Mouse (Mus musculus) small intestine, adult 2 months (tissue): ENCODE data around the gene Ipcef1. TPM values are rescaled to one million over a fixed set of nuclear protein-coding genes. Genes with fewer than 3 reads are reported as not detected.

Experiments
- H3K27ac ChIP-seq: fragments of 200-500 bp; 2 replicates; pipeline ENCODE4 v1.5.1; 2012; ENCODE audit warnings: low read depth, low read length, control low read depth, inconsistent platforms; ENCODE audit not compliant: insufficient read depth
- H3K27me3 ChIP-seq: fragments of 200-500 bp; 2 replicates; pipeline ENCODE4 v1.6.1; 2012; ENCODE audit warnings: mild to moderate bottlenecking, moderate library complexity, low read length, inconsistent platforms; ENCODE audit not compliant: control insufficient read depth, insufficient read depth
- H3K36me3 ChIP-seq: fragments of 200-500 bp; 2 replicates; pipeline ENCODE4 v1.6.1; 2012; ENCODE audit warnings: mild to moderate bottlenecking, low read length, control low read depth, inconsistent platforms; ENCODE audit not compliant: control insufficient read depth, insufficient read depth
- H3K4me1 ChIP-seq: fragments of 200-500 bp; 2 replicates; pipeline ENCODE4 v1.6.1; 2012; ENCODE audit warnings: low read length, inconsistent platforms, mixed read lengths; ENCODE audit not compliant: control insufficient read depth, insufficient read depth, insufficient read length
- H3K4me3 ChIP-seq: fragments of 200-500 bp; 2 replicates; pipeline ENCODE4 v1.5.1; 2012; ENCODE audit warnings: low read depth, mild to moderate bottlenecking, control low read depth, inconsistent platforms, low read length, moderate library complexity
- CTCF ChIP-seq: fragments of 200-500 bp; IDR thresholded peaks from 2 replicates; pipeline ENCODE4 v1.5.1; 2012; ENCODE audit warnings: low read depth, mild to moderate bottlenecking, control low read depth, inconsistent platforms, low read length, moderate library complexity, mixed read lengths; ENCODE audit not compliant: insufficient replicate concordance, insufficient read length; ENCODE audit errors: extremely low read depth
- POLR2A ChIP-seq: fragments of 200-500 bp; IDR thresholded peaks from 2 replicates; pipeline ENCODE4 v1.6.1; 2012; ENCODE audit warnings: low read depth, mild to moderate bottlenecking, control low read depth, inconsistent platforms, low read length, moderate library complexity
- WGBS: fragments of 180-500 bp; shearing (Covaris S2); methylation state at CpG from one replicate; pipeline ENCODE4 v1.1.7; 2018; 5-methylcytosine and 5-hydroxymethylcytosine counted together
- polyA plus RNA-seq: library from polyadenylated mRNA; depleted of rRNA; stranded (reverse); fragments of >200 nt; gene quantifications from 2 replicates; pipeline ENCODE4 v1.2.3, GENCODE M21; 2012

Gene Ipcef1
- polyA plus RNA-seq, 1 experiment, result 0.19 TPM

DNA sequence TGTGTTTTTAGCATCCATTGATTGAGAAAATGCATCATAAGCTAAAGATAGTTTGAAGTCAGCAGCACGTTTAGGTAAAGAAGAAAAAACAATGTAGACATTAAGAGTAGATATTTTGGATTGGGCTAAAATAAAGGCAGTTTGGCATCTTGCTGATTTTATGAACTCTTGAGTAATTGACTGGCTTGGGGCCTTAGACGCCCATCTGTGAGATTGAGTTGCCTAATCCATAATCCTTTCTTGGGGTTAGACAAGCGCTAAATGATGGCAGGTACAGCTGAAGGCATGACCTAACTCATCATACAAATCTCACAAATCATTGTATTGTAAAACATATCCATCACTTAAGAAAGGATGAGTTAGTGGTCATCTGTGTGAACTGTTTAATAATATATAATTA, 52.9 kb downstream of the Ipcef1 start:
- WGBS, result 84% methylated on average over 3 of the region's 3 CpGs
- TF ChIP-seq POLR2A, result no peak
- Histone ChIP-seq H3K27ac (no peak overlapping the region), H3K36me3 (no peaks in the 10 kb centered on the region), H3K27me3 (no peaks in the 10 kb centered on the region), H3K4me1 (no peaks in the 10 kb centered on the region), H3K4me3 (no peak overlapping the region)

DNA sequence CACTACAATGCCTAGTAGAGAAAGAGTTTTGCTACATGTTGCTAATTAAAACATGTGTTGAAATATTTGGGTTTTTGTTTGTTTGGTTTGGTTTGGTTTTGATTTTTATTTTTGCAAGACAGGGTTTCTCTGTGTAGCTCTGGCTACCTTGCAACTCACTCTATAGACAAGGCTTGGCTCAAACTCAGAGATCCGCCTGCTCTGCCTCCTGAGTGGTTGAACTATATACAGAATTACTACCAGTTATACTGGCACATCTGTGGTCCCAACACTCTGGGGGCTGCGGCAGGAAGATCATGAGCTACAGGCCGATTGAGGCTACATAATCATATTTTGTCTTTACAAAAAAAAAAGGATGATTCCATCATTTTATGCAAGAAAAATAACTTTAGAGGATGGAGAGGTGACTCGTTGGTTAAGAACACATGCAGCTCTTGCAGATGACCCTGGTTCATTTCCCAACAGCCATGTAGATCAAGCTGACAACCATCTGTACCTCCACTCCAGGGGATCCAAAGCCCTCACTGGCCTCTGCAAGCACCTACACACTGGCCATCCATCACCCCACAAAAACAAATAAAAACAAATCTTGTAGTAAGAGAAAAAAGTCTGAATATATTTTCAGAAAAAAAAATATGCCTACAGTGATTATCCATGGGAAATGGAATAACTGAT, 53.6 kb downstream of the Ipcef1 start:
- H3K36me3 ChIP-seq, result no peaks in the 10 kb centered on the region
- H3K4me1 ChIP-seq, result no peaks in the 10 kb centered on the region
- TF ChIP-seq POLR2A (no peak), CTCF (no peak)
- no peaks in the 10 kb centered on the region for H3K27me3 ChIP-seq
- 90% methylated on average over 4 of the region's 4 CpGs for WGBS
- H3K4me3 ChIP-seq, result no peak overlapping the region
- no peak overlapping the region for H3K27ac ChIP-seq

DNA sequence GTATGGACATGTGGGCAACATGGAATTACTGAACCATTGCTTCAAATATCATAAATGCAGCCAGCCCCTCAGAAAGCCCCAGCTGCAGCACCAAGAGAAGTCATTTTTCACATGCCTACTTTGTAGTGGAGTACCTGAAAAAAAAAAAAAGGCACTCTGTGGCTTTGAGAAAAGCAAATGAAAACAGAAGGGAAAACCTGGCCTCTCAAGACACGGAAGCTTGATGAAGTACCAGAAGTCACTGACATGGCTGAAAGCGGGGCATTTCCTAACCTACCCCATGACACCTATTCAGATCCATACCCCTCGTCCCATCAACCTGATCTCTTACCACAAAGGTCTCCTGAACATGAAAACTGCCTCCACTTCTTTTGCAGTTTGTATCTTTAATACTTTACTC, 55.4 kb downstream of the Ipcef1 start:
- TF ChIP-seq POLR2A, result no peak
- TF ChIP-seq CTCF, result no peak
- Histone ChIP-seq H3K27ac (no peak overlapping the region), H3K4me3 (no peak overlapping the region), H3K4me1 (no peaks in the 10 kb centered on the region), H3K36me3 (no peaks in the 10 kb centered on the region), H3K27me3 (no peaks in the 10 kb centered on the region)
- WGBS, result 68% methylated on average over 3 of the region's 3 CpGs

DNA sequence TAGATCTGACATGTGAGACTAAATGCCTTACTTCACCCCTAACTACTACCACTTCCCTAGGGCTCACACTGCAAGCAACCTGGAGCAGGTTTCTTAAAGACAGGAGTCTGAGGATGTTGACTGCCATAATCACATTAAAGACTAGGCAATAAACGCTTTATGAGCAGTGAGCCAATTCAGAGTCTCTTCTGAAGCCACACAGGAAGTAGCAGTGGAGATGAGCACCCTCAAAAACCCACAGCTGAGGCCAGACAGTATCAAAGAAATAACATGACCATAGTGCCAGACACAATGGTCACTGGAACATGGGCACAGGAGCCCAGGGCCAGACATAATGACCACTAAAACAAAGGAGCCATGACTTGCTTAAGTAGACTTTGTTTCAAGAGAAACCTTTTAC, 63.7 kb downstream of the Ipcef1 start:
- WGBS, result 47% methylated on average over 1 of the region's 1 CpGs
- TF ChIP-seq CTCF, result no peak
- no peak for TF ChIP-seq POLR2A
- Histone ChIP-seq H3K27ac (no peak overlapping the region), H3K27me3 (no peaks in the 10 kb centered on the region), H3K4me3 (no peak overlapping the region), H3K4me1 (no peaks in the 10 kb centered on the region), H3K36me3 (no peaks in the 10 kb centered on the region)

DNA sequence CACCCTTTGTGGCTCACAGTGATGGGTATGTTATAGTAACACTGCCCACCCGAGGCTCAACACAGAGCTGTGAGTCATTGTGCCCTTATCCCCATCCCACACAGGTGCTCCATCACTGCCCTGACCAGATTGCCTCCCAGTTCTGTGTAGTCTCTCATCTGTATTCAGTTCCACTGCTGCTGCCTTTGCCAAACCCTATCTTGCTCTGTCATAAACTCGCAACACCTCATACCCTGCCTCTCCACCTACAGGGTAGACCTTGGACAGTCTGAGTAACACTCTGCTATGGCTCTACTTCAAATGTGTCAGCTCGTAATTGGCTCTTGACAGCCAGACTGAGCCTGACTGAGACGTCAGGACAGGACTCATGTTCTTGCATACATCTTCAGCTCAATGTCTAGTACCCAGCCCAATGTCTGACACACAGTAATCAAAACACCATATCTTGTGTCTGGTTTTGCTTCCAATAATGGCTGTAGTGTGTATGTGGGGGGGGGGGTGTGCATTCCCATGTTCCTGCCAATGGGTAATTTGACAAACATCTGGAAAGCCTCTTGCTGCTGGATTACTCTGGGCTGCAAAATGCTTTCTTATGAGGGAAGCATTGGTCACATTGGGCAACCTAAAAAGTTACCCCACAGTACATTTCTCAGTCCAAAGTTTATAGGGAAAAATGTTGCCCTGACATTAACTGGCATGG, 64.7 kb downstream of the Ipcef1 start:
- no peaks in the 10 kb centered on the region for H3K36me3 ChIP-seq
- no peak for TF ChIP-seq CTCF
- TF ChIP-seq POLR2A, result no peak
- 60% methylated on average over 4 of the region's 4 CpGs for WGBS
- H3K27me3 ChIP-seq, result no peaks in the 10 kb centered on the region
- no peak overlapping the region for H3K27ac ChIP-seq
- no peaks in the 10 kb centered on the region for H3K4me1 ChIP-seq
- no peak overlapping the region for H3K4me3 ChIP-seq

DNA sequence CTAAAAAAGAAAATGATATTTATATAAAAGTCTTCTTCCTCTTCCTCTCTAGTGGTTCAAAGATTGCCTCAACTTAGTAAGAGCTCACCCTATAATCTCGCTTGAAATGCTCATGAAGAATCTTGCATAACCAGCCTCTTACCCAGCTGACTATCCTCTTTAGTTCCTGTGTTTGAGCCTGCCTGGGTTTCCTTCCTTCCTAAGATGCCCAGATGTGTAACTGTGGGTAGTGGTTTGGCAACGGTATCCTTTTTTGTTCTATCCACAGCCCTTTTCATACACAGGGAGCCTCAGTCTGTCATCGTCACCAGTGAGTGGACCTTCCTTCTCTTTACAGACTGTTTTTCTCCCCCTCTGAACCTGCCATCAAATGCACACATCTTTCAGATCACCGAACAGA, 66.0 kb downstream of the Ipcef1 start:
- Histone ChIP-seq H3K4me1 (no peaks in the 10 kb centered on the region), H3K4me3 (no peak overlapping the region), H3K27me3 (no peaks in the 10 kb centered on the region), H3K36me3 (no peaks in the 10 kb centered on the region), H3K27ac (no peak overlapping the region)
- no peak for TF ChIP-seq POLR2A
- no peak for TF ChIP-seq CTCF
- 81% methylated on average over 4 of the region's 4 CpGs for WGBS

DNA sequence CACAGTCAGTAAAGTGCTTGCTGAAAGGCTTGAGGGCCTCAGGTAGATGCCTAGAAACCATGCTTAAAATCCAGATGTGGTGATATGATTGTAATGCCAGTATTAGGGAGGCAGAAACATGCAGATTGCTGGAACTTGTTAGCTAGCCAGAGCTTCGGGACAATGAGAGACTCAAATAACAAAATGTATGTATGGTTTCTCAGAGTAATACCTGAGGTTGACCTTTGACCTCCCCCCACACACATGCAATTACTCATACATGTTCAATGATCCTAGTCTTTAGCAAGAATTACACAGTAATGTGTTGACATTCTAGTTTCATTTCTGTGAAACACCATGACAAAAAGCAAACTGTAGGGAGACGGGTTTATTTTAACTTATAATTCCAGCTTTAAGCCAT, 68.8 kb downstream of the Ipcef1 start:
- Histone ChIP-seq H3K27me3 (no peaks in the 10 kb centered on the region), H3K27ac (peak overlapping the region; percentile 57), H3K4me3 (no peak overlapping the region), H3K4me1 (no peaks in the 10 kb centered on the region), H3K36me3 (no peaks in the 10 kb centered on the region)
- WGBS, result 83% methylated on average over 2 of the region's 2 CpGs
- TF ChIP-seq CTCF (no peak), POLR2A (no peak)
